Mouse (Mus musculus) G1E (cell line): Measurements from ENCODE around the gene Arf6. TPM values are rescaled to one million over a fixed set of nuclear protein-coding genes. Genes with fewer than 3 reads are reported as not detected.

Source experiments
- ATAC-seq: 2 replicates; pipeline ENCODE4 v1.8.0; 2016; ENCODE audit warnings: mild to moderate bottlenecking; ENCODE audit not compliant: insufficient number of reproducible peaks, poor library complexity, low FRiP score, severe bottlenecking; ENCODE audit errors: extremely low read depth
- DNase-seq: peaks from one replicate; pipeline ENCODE4 v3.0.0; 2012; ENCODE audit warnings: low spot score
- H3K27me3 ChIP-seq: 2 replicates; pipeline ENCODE4 v1.6.1; 2012; ENCODE audit warnings: mild to moderate bottlenecking, low read length, inconsistent platforms; ENCODE audit not compliant: insufficient read depth
- H3K36me3 ChIP-seq: replicated peaks from 2 replicates; pipeline ENCODE3; 2012; ENCODE audit warnings: mild to moderate bottlenecking, inconsistent platforms
- H3K4me1 ChIP-seq: 2 replicates; pipeline ENCODE4 v1.6.1; 2012; ENCODE audit warnings: low read depth, low read length, inconsistent platforms, mixed read lengths; ENCODE audit not compliant: insufficient read depth
- H3K4me3 ChIP-seq: 2 replicates; pipeline ENCODE4 v1.5.1; 2012; ENCODE audit warnings: low read depth, mild to moderate bottlenecking, inconsistent platforms, low read length, moderate library complexity, mixed read lengths
- H3K9me3 ChIP-seq: replicated peaks from 2 replicates; pipeline ENCODE4 v1.6.1; 2012; ENCODE audit warnings: inconsistent platforms
- CTCF ChIP-seq: IDR thresholded peaks from 2 replicates; pipeline ENCODE4 v1.5.1; 2012; ENCODE audit warnings: low read depth, low read length, inconsistent platforms, mixed read lengths
- GATA1 ChIP-seq: IDR thresholded peaks from 2 replicates; pipeline ENCODE4 v1.6.1; 2012; ENCODE audit warnings: borderline replicate concordance, low read length, inconsistent platforms, mixed read lengths
- GATA2 ChIP-seq: IDR thresholded peaks from 2 replicates; pipeline ENCODE4 v1.6.1; 2012; ENCODE audit warnings: low read depth, low read length, inconsistent platforms, borderline replicate concordance
- POLR2AphosphoS5 ChIP-seq: IDR thresholded peaks from 2 replicates; pipeline ENCODE4 v1.6.1; 2012; ENCODE audit warnings: low read depth, low read length, inconsistent platforms; ENCODE audit not compliant: insufficient replicate concordance
- TAL1 ChIP-seq: conservative IDR thresholded peaks from 2 replicates; pipeline ENCODE4 v1.6.1; 2012; ENCODE audit warnings: low read depth, low read length, inconsistent platforms, mixed read lengths
- polyA plus RNA-seq: library from polyadenylated mRNA; stranded (reverse); fragments of >175 nt; gene quantifications from 2 replicates; pipeline ENCODE4 v1.2.3, GENCODE M21; 2012
- total RNA-seq, 2 experiments: library from RNA; stranded (forward) in 1 of 2; stranded (reverse) in 1 of 2; fragments of 200-1000 nt in 1 of 2; fragments of >200 nt in 1 of 2; fragmentation: Nextera tagmentation in 1 of 2; gene quantifications; 2 replicates each; pipeline ENCODE4 v1.2.3; 2014 to 2017

The Arf6 gene
- total and polyA plus RNA-seq, 3 experiments, result 123 to 373 (median 179) TPM

GRCm38 (mm10) chr12:69402594-69403167 lies 30.7 kb downstream of the Arf6 start:
- Histone ChIP-seq H3K36me3 (no peaks in the 10 kb centered on the region), H3K4me1 (no peaks in the 10 kb centered on the region), H3K27me3 (peaks cover 43% of the 10 kb centered on the region), H3K9me3 (no peaks in the 10 kb centered on the region), H3K4me3 (no peak overlapping the region)
- ATAC-seq (no peak), DNase-seq (no peak)
- TF ChIP-seq GATA2, result no peak
- no peak for TF ChIP-seq POLR2AphosphoS5
- no peak for TF ChIP-seq CTCF
- TF ChIP-seq TAL1, result no peak
- TF ChIP-seq GATA1, result no peak

- H3K4me3 ChIP-seq, result no peak overlapping the region
- H3K36me3 ChIP-seq, result no peaks in the 10 kb centered on the region
- no peaks in the 10 kb centered on the region for H3K9me3 ChIP-seq
- H3K27me3 ChIP-seq, result peaks cover 18% of the 10 kb centered on the region
- DNase-seq (no peak), ATAC-seq (no peak)
- H3K4me1 ChIP-seq, result no peaks in the 10 kb centered on the region
- TF ChIP-seq TAL1, result no peak
Observed at GRCm38 (mm10) chr12:69410767-69411166, 38.8 kb downstream of the Arf6 start.

GRCm38 (mm10) chr12:69411936-69412335 lies 40.0 kb downstream of the Arf6 start:
- no peak for ATAC-seq
- DNase-seq, result no peak
- TF ChIP-seq POLR2AphosphoS5 (no peak), GATA1 (no peak)
- Histone ChIP-seq H3K4me1 (no peaks in the 10 kb centered on the region), H3K36me3 (no peaks in the 10 kb centered on the region), H3K4me3 (no peak overlapping the region), H3K27me3 (peaks cover 18% of the 10 kb centered on the region), H3K9me3 (no peaks in the 10 kb centered on the region)

GRCm38 (mm10) chr12:69413303-69413702 lies 41.4 kb downstream of the Arf6 start:
- DNase-seq (no peak), ATAC-seq (no peak)
- H3K4me1 ChIP-seq, result no peaks in the 10 kb centered on the region

DNA sequence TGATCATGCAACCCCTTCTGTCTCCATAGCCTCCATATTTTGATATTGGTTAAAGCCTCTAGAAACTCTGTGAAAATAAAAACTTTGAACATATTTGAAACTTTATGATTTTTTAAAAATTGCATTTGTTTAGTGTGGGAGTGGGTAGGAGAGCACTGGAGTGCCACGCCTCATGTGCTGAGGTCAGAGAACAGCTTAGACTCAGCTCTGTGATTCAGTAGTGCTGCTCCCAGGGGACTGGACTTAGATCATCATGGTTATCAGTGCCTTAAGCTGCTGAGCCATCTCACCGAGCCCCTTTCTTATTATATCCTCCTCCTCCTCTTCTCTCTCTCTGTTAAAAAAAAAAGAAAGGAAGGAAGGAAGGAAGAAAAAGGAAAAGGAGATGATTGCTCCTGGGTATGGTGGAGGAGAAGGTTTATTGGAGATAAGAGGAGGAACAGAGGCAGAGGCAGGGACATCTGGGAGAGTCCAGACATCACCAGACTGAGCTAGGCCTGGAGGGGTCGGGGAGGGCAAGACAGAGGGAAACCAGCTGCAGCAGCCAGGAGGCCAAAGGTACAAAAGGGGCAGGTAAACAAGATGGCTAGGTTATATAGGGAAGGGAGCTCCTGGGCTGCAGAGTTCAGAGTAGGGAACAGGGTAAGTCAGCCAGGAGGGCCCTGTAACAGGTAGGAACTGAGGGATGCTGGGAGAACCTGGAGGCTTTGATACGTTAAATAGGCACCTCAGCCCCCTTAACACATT lies 43.0 kb downstream of the Arf6 start:
- peaks cover 36% of the 10 kb centered on the region for H3K27me3 ChIP-seq
- no peak overlapping the region for H3K4me3 ChIP-seq
- TF ChIP-seq GATA2, result no peak
- no peak for TF ChIP-seq TAL1
- no peak for TF ChIP-seq CTCF
- no peak for TF ChIP-seq POLR2AphosphoS5
- TF ChIP-seq GATA1, result no peak
- peaks cover 4% of the 10 kb centered on the region for H3K4me1 ChIP-seq
- no peaks in the 10 kb centered on the region for H3K9me3 ChIP-seq
- DNase-seq, result no peak
- ATAC-seq, result no peak
- H3K36me3 ChIP-seq, result no peaks in the 10 kb centered on the region

More at GRCm38 (mm10) chr12:69413303-69413702, 41.4 kb downstream of the Arf6 start:
- H3K36me3 ChIP-seq, result no peaks in the 10 kb centered on the region
- no peaks in the 10 kb centered on the region for H3K9me3 ChIP-seq
- peaks cover 27% of the 10 kb centered on the region for H3K27me3 ChIP-seq
- no peak for TF ChIP-seq TAL1
- TF ChIP-seq POLR2AphosphoS5, result no peak
- no peak for TF ChIP-seq CTCF
- TF ChIP-seq GATA2, result no peak
- no peak for TF ChIP-seq GATA1
- no peak overlapping the region for H3K4me3 ChIP-seq

- Histone ChIP-seq H3K9me3 (no peaks in the 10 kb centered on the region), H3K36me3 (no peaks in the 10 kb centered on the region), H3K4me1 (peaks cover 4% of the 10 kb centered on the region), H3K4me3 (no peak overlapping the region), H3K27me3 (peaks cover 46% of the 10 kb centered on the region)
- DNase-seq (no peak), ATAC-seq (no peak)
- TF ChIP-seq CTCF (no peak), GATA2 (no peak), GATA1 (no peak), POLR2AphosphoS5 (no peak), TAL1 (no peak)
Observed at GRCm38 (mm10) chr12:69416793-69417192, 44.8 kb downstream of the Arf6 start.
